Mouse (Mus musculus) E14TG2a.4 (cell line): Measurements from ENCODE around the gene 1700057G04Rik.

ENCODE experiments used
- CTCF ChIP-seq: conservative IDR thresholded peaks from 2 replicates; pipeline ENCODE4 v1.5.1; 2014; ENCODE audit warnings: low read length
- POU5F1 ChIP-seq: IDR thresholded peaks from 2 replicates; pipeline ENCODE4 v1.6.1; 2014; ENCODE audit warnings: low read length, borderline replicate concordance

DNA sequence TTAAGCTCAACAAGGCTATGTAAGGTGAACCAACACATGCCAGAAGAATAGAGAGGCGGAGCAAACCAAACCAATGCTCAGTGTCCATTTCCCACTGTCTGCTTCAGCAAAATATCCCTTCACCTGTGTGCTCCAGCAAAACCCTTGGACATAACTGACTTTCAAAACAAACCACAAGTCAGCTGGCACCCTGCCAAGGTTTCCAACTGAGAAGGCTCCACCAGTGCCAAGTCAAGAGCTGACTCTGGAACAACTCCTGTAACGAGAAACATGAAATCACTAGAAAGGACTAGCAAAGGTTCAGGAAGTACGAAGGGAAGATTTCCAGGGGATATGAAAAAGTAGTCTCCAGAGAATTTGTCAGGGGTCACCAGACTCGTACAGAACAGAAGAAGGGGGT lies 38.2 kb upstream of the 1700057G04Rik start:
- TF ChIP-seq CTCF, result no peak
- TF ChIP-seq POU5F1, result no peak
